Comparison of ENCODE assay signal across 8 mouse cellular contexts in genomic region chr12:84193642-84194399, GRCm38 (mm10). TPM values are rescaled to one million over a fixed set of nuclear protein-coding genes. Genes with fewer than 3 reads are reported as not detected.
DNase-seq lines count a peak whose midpoint lies in the region; ATAC-seq and TF ChIP-seq lines count a peak whose summit lies in the region.

No protein-coding gene starts in this region.

- peak overlapping the region; percentile 85 for H3K9ac ChIP-seq in forebrain, embryonic 15.5 days (replicated peaks)
- peak overlapping the region; percentile 85 for H3K9ac ChIP-seq in neural tube, embryonic 15.5 days (replicated peaks)

- TF ChIP-seq POLR2A in lung, adult 2 months (IDR thresholded peaks at IDR 0.05; ENCODE audit: borderline replicate concordance, extremely low read depth, low read depth, low read length), result peak; percentile 68; the same call in 1 of the 2 replicates

- WGBS in forebrain, embryonic 15.5 days, result under 1% methylated on average over 49 of the region's 49 CpGs
- WGBS in lung, adult 2 months, result under 1% methylated on average over 48 of the region's 49 CpGs
- WGBS in neural tube, embryonic 15.5 days, result under 1% methylated on average over 48 of the region's 49 CpGs

- H3K4me2 ChIP-seq in forebrain, embryonic 15.5 days (replicated peaks), result peak overlapping the region; percentile 95
- H3K4me2 ChIP-seq in neural tube, embryonic 15.5 days, result peak overlapping the region; percentile 92

- peak overlapping the region; percentile 95 for H3K27ac ChIP-seq in forebrain, embryonic 15.5 days (replicated peaks)
- H3K27ac ChIP-seq in layer of hippocampus, adult 2 months, result peak overlapping the region; percentile 97
- peak overlapping the region; percentile 94 for H3K27ac ChIP-seq in neural tube, embryonic 15.5 days (replicated peaks)

- peak overlapping the region; percentile 81 for H3K4me3 ChIP-seq in G1E (ENCODE audit: low read depth, low read length)
- peak overlapping the region; percentile 82 for H3K4me3 ChIP-seq in forebrain, embryonic 15.5 days
- H3K4me3 ChIP-seq in layer of hippocampus, adult 2 months, result peak overlapping the region; percentile 87
- H3K4me3 ChIP-seq in lung, adult 2 months (replicated peaks; ENCODE audit: extremely low read depth, low read depth, low read length), result peak overlapping the region; percentile 89
- H3K4me3 ChIP-seq in neural tube, embryonic 15.5 days (replicated peaks), result peak overlapping the region; percentile 81

- H3K9me3 ChIP-seq in G1E (replicated peaks), result no peaks in the 10 kb centered on the region
- no peaks in the 10 kb centered on the region for H3K9me3 ChIP-seq in forebrain, embryonic 15.5 days
- no peaks in the 10 kb centered on the region for H3K9me3 ChIP-seq in neural tube, embryonic 15.5 days (replicated peaks)

- DNase-seq in G1E (ENCODE audit: low spot score), result peak; percentile 96
- DNase-seq in cerebellum, adult 18-20 months, result peak; percentile 87 to 90
- DNase-seq in heart, postnatal 25 days (ENCODE audit: low spot score), result peak; percentile 93
- peak; percentile 87 to 92 for DNase-seq in layer of hippocampus, adult 2 months (ENCODE audit: low spot score in 2 of 2)
- DNase-seq in lung, adult 2 months, result peak; percentile 92
- peak; percentile 93 for DNase-seq in testis, postnatal 10 days (ENCODE audit: low spot score)

- no peaks in the 10 kb centered on the region for H3K27me3 ChIP-seq in G1E (ENCODE audit: insufficient read depth, low read length)
- no peaks in the 10 kb centered on the region for H3K27me3 ChIP-seq in forebrain, embryonic 15.5 days
- H3K27me3 ChIP-seq in neural tube, embryonic 15.5 days (replicated peaks), result no peaks in the 10 kb centered on the region

- intact Hi-C loops in heart, postnatal 25 days (cut with DNase I), result loop anchor here (2.0 kb wide), 1 partner anchor 25 kb away; the partner anchor contains the start of gene Elmsan1

- H3K36me3 ChIP-seq in G1E (replicated peaks), result peaks cover 67% of the 10 kb centered on the region
- no peaks in the 10 kb centered on the region for H3K36me3 ChIP-seq in forebrain, embryonic 15.5 days
- no peaks in the 10 kb centered on the region for H3K36me3 ChIP-seq in neural tube, embryonic 15.5 days

- TF ChIP-seq CTCF in G1E (IDR thresholded peaks at IDR 0.05; ENCODE audit: low read depth, low read length), result no peak
- TF ChIP-seq CTCF in layer of hippocampus, adult 2 months (conservative IDR thresholded peaks at IDR 0.05), result no peak; the same call in 1 of the 2 replicates
- TF ChIP-seq CTCF in lung, adult 2 months (IDR thresholded peaks at IDR 0.05; ENCODE audit: insufficient read depth, low read length), result no peak

- ATAC-seq in G1E (ENCODE audit: extremely low read depth, insufficient number of reproducible peaks, low FRiP score, poor library complexity, severe bottlenecking), result peak; percentile 77
- ATAC-seq in forebrain, embryonic 15.5 days (replicated peaks), result peak; percentile 83
- peak; percentile 79 for ATAC-seq in neural tube, embryonic 15.5 days (ENCODE audit: low FRiP score)

- H3K4me1 ChIP-seq in G1E (ENCODE audit: insufficient read depth, low read depth, low read length), result peaks cover 84% of the 10 kb centered on the region
- peaks cover 48% of the 10 kb centered on the region for H3K4me1 ChIP-seq in forebrain, embryonic 15.5 days
- H3K4me1 ChIP-seq in lung, adult 2 months (ENCODE audit: control insufficient read depth, insufficient read depth, low read length), result peaks cover 37% of the 10 kb centered on the region
- peaks cover 66% of the 10 kb centered on the region for H3K4me1 ChIP-seq in neural tube, embryonic 15.5 days

RNA-seq across cellular contexts. Expression of gene Elmsan1, which starts 24.9 kb away (rescaled TPM):
- 66.7 and 72.7 TPM in 2 replicates for total RNA-seq in G1E (2014; fragmentation: Nextera tagmentation)
- total RNA-seq in G1E (2017), result 21.0 and 21.4 TPM in 2 replicates
- 125 and 140 TPM in 2 replicates for polyA plus RNA-seq in G1E (2012)
- 4.3 and 5.0 TPM in 2 replicates for polyA plus RNA-seq in forebrain, embryonic 15.5 days (2015; fragmentation: Nextera tagmentation; extraction: Ambion mirVana)
- 10 to 100 TPM; 13.8 to 17.7 TPM for total RNA-seq in heart, postnatal 25 days (2021)
- 10 to 100 TPM; 24.6 to 27.2 TPM for total RNA-seq in layer of hippocampus, adult 2 months (2021)
- 26.5 and 29.5 TPM in 2 replicates for polyA plus RNA-seq in lung, adult 2 months (2012; rRNA removed)
- polyA plus RNA-seq in neural tube, embryonic 15.5 days (2015; fragmentation: Nextera tagmentation; extraction: Ambion mirVana), result 4.0 and 5.4 TPM in 2 replicates

RNA-seq across cellular contexts. Expression of gene Pnma1, which starts 45.5 kb away (rescaled TPM):
- total RNA-seq in G1E (2014; fragmentation: Nextera tagmentation) (0.58 and 0.83 TPM in 2 replicates), G1E (2017) (0.76 and 1.5 TPM in 2 replicates)
- 0.14 TPM in 2 replicates for polyA plus RNA-seq in G1E (2012)
- 6.0 and 6.5 TPM in 2 replicates for polyA plus RNA-seq in forebrain, embryonic 15.5 days (2015; fragmentation: Nextera tagmentation; extraction: Ambion mirVana)
- total RNA-seq in heart, postnatal 25 days (2021), result under 1 TPM; 0.14 to 0.18 TPM
- 1 to 10 TPM; 2.8 to 3.8 TPM for total RNA-seq in layer of hippocampus, adult 2 months (2021)
- 0.84 and 1.3 TPM in 2 replicates for polyA plus RNA-seq in lung, adult 2 months (2012; rRNA removed)
- polyA plus RNA-seq in neural tube, embryonic 15.5 days (2015; fragmentation: Nextera tagmentation; extraction: Ambion mirVana), result 3.2 and 3.8 TPM in 2 replicates

Comparison
In these comparisons a context has a peak if more than half of its experiments do, and no peak if none do; other contexts are left out.
1. Peak in every context shown above with its lines: DNase-seq, ATAC-seq, H3K4me3 ChIP-seq and H3K27ac ChIP-seq.